Mouse (Mus musculus) mouse embryonic stem cell (cell line): ENCODE results near the gene Col18a1.

Experiments used
- in situ Hi-C, 2 experiments: fragments of 300-500 bp; cut with MboI; formaldehyde crosslinking; loops; 1 replicate in 1 of 2; 3 replicates in 1 of 2; pipeline ENCODE4 v1.14.3; 2019 to 2020; ENCODE audit warnings: low sequenced_read_pairs in 2 of 2, low pct_unique_long_range_greater_than_20kb in 1 of 2, mixed read lengths in 1 of 2; ENCODE audit not compliant: unreplicated experiment in 1 of 2

Gene Col18a1

DNA sequence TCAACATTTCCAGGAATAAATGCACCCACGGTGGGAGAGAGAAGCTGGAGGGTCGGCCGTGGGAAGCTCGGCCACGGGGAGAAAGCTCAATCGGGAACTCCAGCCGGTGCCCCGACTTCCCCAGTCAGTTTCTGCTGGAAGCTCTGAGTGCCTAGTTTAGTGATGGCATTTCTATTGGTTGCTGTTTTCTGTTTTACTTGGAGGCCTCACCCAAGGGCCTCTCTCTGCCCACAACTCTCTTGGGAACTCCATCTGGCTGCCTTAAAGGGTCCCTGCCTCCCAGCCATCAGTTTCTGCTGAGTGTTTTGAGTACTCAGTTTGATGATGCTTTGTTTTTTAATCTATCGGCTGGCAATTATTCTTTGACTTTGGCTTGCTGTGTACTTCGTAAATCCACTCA, 109.6 kb downstream of the Col18a1 start:
- in situ Hi-C loops, result no loop called here

DNA sequence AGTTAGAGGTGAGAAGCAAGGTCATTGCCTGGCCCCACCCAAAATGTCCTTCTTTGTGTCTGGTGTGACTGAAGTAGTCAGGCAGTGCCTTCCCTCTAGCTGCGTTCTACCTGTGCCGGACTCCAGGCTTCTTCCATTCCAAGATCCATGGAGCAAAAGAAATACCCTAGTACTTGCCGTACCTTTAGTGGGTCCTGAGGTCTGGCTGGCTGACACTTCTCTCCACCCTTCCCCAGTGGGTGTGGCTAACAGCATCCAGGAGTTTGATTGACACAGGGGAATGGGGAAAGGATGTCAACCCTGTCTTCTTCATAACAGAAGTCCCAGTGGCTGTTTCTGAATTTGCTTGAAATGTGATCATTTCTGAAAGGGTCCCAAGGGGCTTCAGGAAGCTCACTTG, 117.7 kb downstream of the Col18a1 start:
- in situ Hi-C loops, result no loop called here

DNA sequence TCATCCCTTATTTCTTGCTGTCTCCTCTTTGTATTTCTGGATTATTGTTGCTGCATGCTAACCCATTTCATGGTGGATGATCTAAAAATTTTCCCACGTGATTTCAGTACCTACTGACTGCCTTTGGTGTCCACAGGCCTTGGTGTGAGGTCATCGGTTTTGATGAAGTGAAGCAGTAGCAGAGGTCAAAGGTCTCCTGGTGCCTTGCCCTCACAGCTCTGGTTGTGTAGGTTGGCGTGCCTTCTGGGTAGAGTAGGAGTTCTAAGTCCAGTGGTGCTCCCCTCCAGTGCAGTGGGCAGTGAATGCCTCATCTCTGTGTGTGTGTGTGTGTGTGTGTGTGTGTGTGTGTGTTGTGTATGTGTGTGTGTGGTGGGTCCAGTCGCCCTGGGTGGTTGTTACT, 118.2 kb downstream of the Col18a1 start:
- in situ Hi-C loops, result no loop called here

DNA sequence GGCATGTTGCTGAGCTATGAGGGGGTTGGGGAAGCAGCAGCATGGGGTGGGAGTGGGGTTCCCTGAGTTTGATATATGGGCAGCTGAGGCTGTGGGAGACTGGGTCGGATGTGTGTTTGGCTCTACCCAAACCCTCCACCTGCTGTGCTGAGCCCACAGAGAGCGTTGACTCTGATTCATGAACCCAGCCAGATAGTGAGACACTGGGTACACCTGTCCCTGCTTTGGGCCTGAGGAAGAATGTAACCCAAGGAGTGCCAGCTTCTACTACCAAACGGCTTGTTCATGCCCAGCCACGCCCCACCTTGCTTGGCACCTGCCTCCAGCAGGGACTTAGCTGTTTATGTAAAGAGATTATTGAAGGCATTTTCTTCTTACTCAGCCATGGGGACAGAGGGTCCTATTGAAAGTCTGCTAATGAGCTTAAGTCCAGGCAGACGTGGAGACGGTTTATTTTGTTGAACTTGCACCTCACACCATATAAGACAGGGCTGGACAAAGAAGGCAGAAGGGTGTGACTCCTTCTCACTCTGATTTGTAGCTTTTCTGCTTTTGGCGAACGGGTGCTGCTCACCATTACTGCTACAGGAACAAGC, 127.7 kb downstream of the Col18a1 start:
- in situ Hi-C loops, result no loop called here

DNA sequence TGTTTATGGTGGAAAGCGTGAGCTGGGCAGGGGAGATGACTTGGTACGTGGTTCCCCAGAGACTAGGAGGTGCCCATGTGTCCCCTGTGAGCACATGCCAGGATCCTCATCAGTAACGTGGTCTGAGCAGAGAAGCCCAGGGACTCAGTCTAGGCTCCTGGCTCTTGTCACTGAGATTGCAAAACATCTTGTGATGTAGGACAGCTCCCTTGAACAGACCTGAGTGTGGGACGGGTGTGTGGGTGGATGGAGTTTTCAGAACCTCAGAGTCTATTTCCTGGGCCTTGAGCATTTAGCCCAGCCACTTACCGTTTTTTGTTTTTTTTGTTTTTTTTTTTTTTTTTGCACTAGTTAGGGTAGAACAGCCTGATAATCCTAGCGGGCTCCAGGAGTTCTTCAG, 130.9 kb downstream of the Col18a1 start:
- in situ Hi-C loops, result no loop called here

DNA sequence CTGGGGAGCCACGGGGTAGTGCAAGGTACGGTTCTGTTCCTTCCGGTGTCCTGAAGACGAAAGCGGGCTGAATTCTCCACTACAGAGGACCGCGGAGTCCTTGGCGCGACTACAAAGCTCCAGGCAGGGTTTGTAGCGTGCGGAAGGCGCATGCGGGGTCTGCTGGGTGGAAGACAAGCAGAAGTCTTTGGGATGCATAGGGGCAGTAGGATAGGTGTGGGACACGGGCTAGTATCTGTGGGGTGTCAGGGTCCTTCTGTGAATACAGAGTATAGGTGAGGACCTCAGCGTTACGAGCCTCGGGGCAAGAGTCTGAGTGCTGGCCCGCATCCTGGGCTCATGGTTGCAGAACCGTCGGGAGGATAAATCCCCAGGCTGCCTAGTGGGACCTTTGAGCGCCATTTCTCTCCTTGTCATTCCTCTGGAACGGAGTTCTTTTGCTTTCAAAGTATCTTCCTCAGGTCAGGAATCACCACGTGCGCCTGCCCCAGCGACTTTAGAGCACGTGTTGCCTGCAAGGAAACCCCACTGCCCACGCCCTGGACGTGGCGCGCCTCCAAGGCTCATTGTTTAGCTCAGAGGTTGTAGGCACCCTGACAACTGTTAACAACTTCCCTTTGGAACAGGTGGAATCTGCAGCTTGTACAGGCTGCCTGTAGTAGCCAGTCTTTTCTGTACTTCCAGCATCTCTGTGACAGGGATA, 132.9 kb downstream of the Col18a1 start:
- in situ Hi-C loops, result no loop called here

GRCm38 (mm10) chr10:77032591-77033322, 133.6 kb downstream of the Col18a1 start:
- in situ Hi-C loops, result no loop called here

DNA sequence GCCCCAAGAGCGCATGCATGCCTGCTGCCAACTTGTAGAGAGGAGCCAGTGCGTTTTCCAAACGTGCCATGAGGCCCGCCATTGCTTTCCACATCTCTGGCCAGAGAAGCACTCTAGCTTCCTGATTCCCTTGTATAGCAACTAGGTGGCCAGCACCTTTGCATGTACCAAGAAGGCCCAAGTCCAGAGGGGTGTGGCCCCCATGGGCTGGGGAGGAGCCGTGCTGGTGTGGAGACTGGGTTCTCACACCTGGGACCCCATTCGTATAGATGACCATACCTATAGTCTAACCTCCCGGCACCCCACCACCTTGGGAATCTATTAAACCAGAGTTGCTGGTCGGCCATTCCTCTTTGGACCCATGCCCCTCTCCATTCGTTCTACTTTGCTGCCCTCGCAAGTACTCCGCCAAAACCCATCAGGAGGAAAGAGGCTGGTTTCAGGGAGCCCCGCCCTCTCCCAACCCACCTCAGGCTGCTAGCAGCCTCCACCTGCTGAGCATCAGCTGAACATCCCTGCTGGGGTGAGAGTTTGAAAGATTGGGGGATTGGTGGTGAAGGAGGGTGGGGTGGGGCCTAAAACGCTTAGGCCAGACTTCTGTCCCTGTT, 134.5 kb downstream of the Col18a1 start, which contains the start of gene Slc19a1:
TSS of gene Slc19a1 (plus strand) at position 474 of the 608 bp plus-strand sequence.
- in situ Hi-C loops, result no loop called here

DNA sequence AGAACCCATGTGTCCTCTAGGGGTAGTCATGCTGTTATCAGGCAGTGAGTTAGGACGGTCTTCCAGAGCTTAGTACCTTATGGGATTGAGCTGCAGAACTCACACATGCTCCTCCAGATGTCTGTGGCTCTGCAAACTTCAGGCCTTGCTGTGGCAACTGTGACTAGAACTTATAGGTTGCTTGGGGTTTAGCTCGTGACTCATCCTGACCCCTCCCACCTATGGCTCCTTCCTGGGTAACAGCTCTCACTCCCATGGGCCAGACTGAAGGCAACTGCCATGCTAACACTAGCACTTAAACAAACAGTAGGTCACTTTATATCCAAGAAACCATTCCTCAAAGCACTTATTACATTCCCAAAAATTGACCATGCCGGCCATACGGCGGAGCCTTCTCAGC, 135.7 kb downstream of the Col18a1 start:
- in situ Hi-C loops, result no loop called here

DNA sequence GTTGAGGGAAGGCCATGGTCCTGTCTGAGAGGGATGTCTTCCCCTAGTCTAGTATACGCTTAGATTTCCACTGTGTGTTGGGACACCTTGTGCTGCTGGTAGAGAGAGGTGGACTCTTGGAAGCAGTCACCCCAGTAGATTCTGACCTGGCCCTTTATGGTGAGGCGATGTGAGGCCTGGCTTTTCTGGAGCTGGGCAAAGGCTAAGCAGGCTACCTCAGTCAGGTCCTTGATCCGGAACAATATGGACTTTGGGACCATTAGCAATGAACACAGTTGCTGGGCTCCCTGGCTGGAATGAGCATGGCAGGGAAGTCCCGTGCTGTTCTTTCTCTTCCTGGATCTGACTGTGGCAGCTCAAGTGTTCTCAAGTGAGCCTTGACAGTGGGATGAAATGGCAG, 136.6 kb downstream of the Col18a1 start:
- in situ Hi-C loops, result no loop called here

DNA sequence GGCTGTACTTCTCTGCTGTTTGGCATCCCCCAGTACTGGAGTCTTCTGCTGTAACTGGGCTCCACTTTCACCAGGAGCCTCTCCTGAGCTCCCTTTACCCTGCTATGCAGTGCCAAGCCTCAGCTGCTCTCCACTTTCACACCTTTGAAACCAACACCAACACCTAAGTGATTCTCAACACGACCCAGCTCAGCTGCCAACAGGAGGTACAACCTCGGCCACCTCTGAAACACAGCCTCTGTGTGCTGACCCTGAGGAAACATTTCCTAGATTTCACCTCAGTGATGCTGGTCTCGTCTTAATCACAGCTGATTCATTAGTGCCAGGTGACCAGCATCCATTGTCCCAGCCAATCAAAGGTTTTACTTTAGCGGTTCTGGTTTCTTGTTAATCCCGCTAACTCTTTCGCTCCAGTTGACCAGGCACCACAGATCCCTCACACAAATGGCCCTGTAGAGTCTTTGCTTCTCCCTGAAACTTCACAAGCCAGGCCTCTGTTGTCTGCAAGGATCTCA, 137.5 kb downstream of the Col18a1 start:
- in situ Hi-C loops, result no loop called here

DNA sequence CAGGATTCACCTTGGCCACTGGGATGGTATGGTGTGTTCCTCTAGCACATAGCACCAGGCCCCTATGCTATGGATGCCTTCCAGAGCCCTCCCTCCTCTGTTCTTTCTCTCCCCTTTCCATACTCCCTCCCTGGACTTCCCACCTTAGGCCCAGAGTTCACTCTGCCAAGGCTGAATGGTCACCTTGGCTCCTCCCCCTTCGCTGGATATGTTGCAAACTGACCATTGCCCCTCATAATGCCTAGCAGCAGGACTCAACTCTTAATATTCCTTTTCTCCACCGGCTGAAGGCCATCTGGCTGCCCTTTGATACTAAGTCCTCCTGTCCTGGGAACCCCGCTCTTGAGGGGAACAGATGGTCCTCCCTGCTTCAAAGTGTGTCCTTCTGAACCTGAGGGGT, 139.4 kb downstream of the Col18a1 start:
- in situ Hi-C loops, result no loop called here

- in situ Hi-C loops, result loop anchor here in 1 of 2 experiments (5.0 kb wide), 1 partner anchor 187 kb away; no protein-coding TSS in a partner anchor
Observed at GRCm38 (mm10) chr10:77024231-77024630, 142.1 kb downstream of the Col18a1 start.

GRCm38 (mm10) chr10:77022301-77023130, 143.8 kb downstream of the Col18a1 start:
- in situ Hi-C loops, result loop anchor here in 1 of 2 experiments (5.0 kb wide), 1 partner anchor 185 kb away; no protein-coding TSS in a partner anchor

DNA sequence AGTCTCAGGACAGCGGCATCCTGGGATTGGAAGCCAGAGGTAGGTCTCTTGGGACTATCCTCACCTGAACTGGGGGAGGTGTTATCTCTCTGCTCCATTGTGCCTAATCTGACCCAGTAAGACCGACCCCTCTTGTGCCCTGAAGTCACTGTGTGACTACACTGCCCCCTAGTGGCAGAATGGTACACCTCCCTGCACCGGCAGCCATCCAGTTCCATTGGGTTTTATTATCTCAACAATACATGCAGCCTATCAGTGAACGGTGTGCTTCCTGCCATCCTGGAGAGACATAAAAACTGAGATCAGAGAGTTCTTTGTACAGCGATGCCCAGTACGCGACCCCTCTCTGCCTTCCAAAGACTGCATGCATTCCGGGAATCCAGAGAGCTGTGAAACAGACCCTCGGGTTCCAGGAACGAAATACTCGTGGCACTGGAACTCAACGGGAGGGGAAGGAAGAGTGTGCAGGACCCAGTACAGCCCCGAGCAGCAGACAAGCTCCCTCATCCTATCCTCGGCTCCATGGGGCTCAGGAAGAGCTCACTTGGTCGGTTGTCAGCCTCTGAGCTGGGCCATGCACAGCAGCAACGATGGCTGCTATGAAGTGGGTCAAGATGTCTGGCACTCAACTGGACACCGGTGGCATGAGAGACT, 144.8 kb downstream of the Col18a1 start:
- in situ Hi-C loops, result loop anchor here in 1 of 2 experiments (5.0 kb wide), 1 partner anchor 184 kb away; no protein-coding TSS in a partner anchor

- in situ Hi-C loops, result loop anchor here in 1 of 2 experiments (10.0 kb wide), 1 partner anchor 183 kb away; no protein-coding TSS in a partner anchor
Observed at GRCm38 (mm10) chr10:77017662-77018061, 148.7 kb downstream of the Col18a1 start.

- in situ Hi-C loops, result loop anchor here in 1 of 2 experiments (10.0 kb wide), 1 partner anchor 182 kb away; no protein-coding TSS in a partner anchor
Observed at GRCm38 (mm10) chr10:77017061-77017460, 149.3 kb downstream of the Col18a1 start.
